Mouse (Mus musculus) liver, adult 2 months (tissue): ENCODE measurements around the gene Ppcdc.

Experiments used
- CTCF ChIP-seq: fragments of 200-500 bp; IDR thresholded peaks from 2 replicates; pipeline ENCODE4 v1.5.1; 2011; ENCODE audit warnings: low read depth, low read length, control low read depth
- POLR2A ChIP-seq: fragments of 200-500 bp; IDR thresholded peaks from 2 replicates; pipeline ENCODE4 v1.6.1; 2011; ENCODE audit warnings: low read length, control low read depth; ENCODE audit not compliant: insufficient read depth; ENCODE audit errors: extremely low read depth

- TF ChIP-seq CTCF (no peak), POLR2A (peak; percentile 38; the same call in 1 of the 2 replicates)
Observed at GRCm38 (mm10) chr9:57467896-57468549, 28.1 kb upstream of the Ppcdc start, which contains the start of gene Scamp5.
